Mouse (Mus musculus) cortical plate, adult 2 months (tissue): ENCODE measurements around the gene 1700030J22Rik.

Source experiments
- CTCF ChIP-seq: fragments of 200-500 bp; IDR thresholded peaks from 2 replicates; pipeline ENCODE4 v1.5.1; 2011; ENCODE audit warnings: mild to moderate bottlenecking, control low read depth, low read length; ENCODE audit not compliant: insufficient read depth; ENCODE audit errors: extremely low read depth
- POLR2A ChIP-seq: fragments of 200-500 bp; IDR thresholded peaks from 2 replicates; pipeline ENCODE4 v1.6.1; 2011; ENCODE audit warnings: mild to moderate bottlenecking, low read length, control low read depth; ENCODE audit not compliant: insufficient read depth; ENCODE audit errors: extremely low read depth

GRCm38 (mm10) chr8:116980117-116980516 lies 1.4 kb upstream of the 1700030J22Rik start:
- TF ChIP-seq CTCF (peak; percentile 54; the same call in 1 of the 2 replicates), POLR2A (no peak)
